Mouse (Mus musculus) limb, embryonic 11.5 days (tissue): ENCODE measurements around the gene Hnrnpm. TPM values are rescaled to one million over a fixed set of nuclear protein-coding genes. Genes with fewer than 3 reads are reported as not detected.
"Not testable (repeated sequence)": the region's sequence is repeated elsewhere in the genome, so short reads cannot be mapped to it uniquely, and the experiment has no call there.

ENCODE experiments used
- ATAC-seq: fragments of 200-750 bp; cut with Nextera tagmentation; 2 replicates; pipeline ENCODE4 v1.8.0; 2017; ENCODE audit warnings: low read depth; ENCODE audit not compliant: insufficient number of reproducible peaks, low FRiP score, low TSS enrichment
- DNase-seq: peaks from one replicate; pipeline ENCODE4 v3.0.0-alpha.2; 2015; ENCODE audit warnings: low spot score
- H3K27ac ChIP-seq: fragments of 300-500 bp; sonication (generic); replicated peaks from 2 replicates; pipeline ENCODE4 v1.5.1; 2014; ENCODE audit warnings: low read depth, mild to moderate bottlenecking, low read length
- H3K27me3 ChIP-seq: fragments of 300-500 bp; sonication (generic); 2 replicates; pipeline ENCODE4 v1.6.1; 2014; ENCODE audit warnings: mild to moderate bottlenecking, low read length, mixed read lengths; ENCODE audit not compliant: control insufficient read depth, insufficient read depth
- H3K36me3 ChIP-seq: fragments of 300-500 bp; sonication (generic); 2 replicates; pipeline ENCODE4 v1.6.1; 2014; ENCODE audit warnings: mild to moderate bottlenecking, low read length, moderate library complexity, mixed read lengths; ENCODE audit not compliant: control insufficient read depth, insufficient read depth
- H3K4me1 ChIP-seq: fragments of 300-500 bp; sonication (generic); 2 replicates; pipeline ENCODE4 v1.6.1; 2014; ENCODE audit warnings: low read length, mixed read lengths; ENCODE audit not compliant: control insufficient read depth, insufficient read depth
- H3K4me2 ChIP-seq: fragments of 300-500 bp; sonication (generic); 2 replicates; pipeline ENCODE4 v1.6.1; 2014; ENCODE audit warnings: low read depth, mild to moderate bottlenecking, moderate library complexity; ENCODE audit not compliant: severe bottlenecking
- H3K4me3 ChIP-seq: fragments of 300-500 bp; sonication (generic); 2 replicates; pipeline ENCODE4 v1.5.1; 2014; ENCODE audit warnings: low read depth, low read length
- H3K9ac ChIP-seq: fragments of 300-500 bp; sonication (generic); 2 replicates; pipeline ENCODE4 v1.6.1; 2014; ENCODE audit warnings: mild to moderate bottlenecking, low read length
- H3K9me3 ChIP-seq: fragments of 300-500 bp; sonication (generic); 2 replicates; pipeline ENCODE4 v1.6.1; 2016; ENCODE audit warnings: low read length; ENCODE audit not compliant: control insufficient read depth
- WGBS: fragments of 180-500 bp; shearing (Covaris S2); extraction: QIAGEN DNeasy Blood & Tissue Kit; methylation state at CpG from one replicate; pipeline ENCODE4 v1.1.7; 2014; 5-methylcytosine and 5-hydroxymethylcytosine counted together
- polyA plus RNA-seq: library from polyadenylated mRNA; unstranded; fragments of >200 nt; fragmentation: Nextera tagmentation; extraction: Ambion mirVana; gene quantifications from 2 replicates; pipeline ENCODE4 v1.2.1, GENCODE M21; 2014

Hnrnpm gene
- 644 and 689 TPM in 2 replicates for polyA plus RNA-seq

GRCm38 (mm10) chr17:33686760-33687159 lies at the start of gene Hnrnpm:
Gene Hnrnpm (minus strand): TSS chr17:33686860.
- Histone ChIP-seq H3K4me1 (peaks cover 15% of the 10 kb centered on the region), H3K36me3 (peaks cover 2% of the 10 kb centered on the region; the same call in 1 of the 2 replicates), H3K27ac (no peak within 1 kb of the TSS), H3K9me3 (no peaks in the 10 kb centered on the region), H3K4me2 (peak within 1 kb of the TSS; percentile 33; the same call in 1 of the 2 replicates), H3K9ac (no peak within 1 kb of the TSS), H3K27me3 (no peaks in the 10 kb centered on the region), H3K4me3 (peak within 1 kb of the TSS; percentile 94)
- ATAC-seq, result no peak
- 93% methylated on average over 1 of the region's 1 CpGs for WGBS
- no peak for DNase-seq

- not testable (repeated sequence) for H3K4me3 ChIP-seq, H3K4me1 ChIP-seq, ATAC-seq, H3K27ac ChIP-seq, H3K9ac ChIP-seq, H3K27me3 ChIP-seq, DNase-seq, H3K9me3 ChIP-seq, H3K4me2 ChIP-seq, H3K36me3 ChIP-seq
- 82% methylated on average over 10 of the region's 10 CpGs for WGBS
Measured at GRCm38 (mm10) chr17:33733526-33733925, 46.9 kb upstream of the Hnrnpm start.

- not testable (repeated sequence) for H3K9me3 ChIP-seq, H3K27ac ChIP-seq, H3K4me3 ChIP-seq, H3K4me1 ChIP-seq, H3K27me3 ChIP-seq, H3K4me2 ChIP-seq, DNase-seq, H3K36me3 ChIP-seq, ATAC-seq, H3K9ac ChIP-seq
- 74% methylated on average over 9 of the region's 9 CpGs for WGBS
Measured at GRCm38 (mm10) chr17:33732556-33733083, 46.0 kb upstream of the Hnrnpm start.

- Histone ChIP-seq H3K9me3 (no peaks in the 10 kb centered on the region), H3K9ac (no peak overlapping the region), H3K4me1 (no peaks in the 10 kb centered on the region), H3K4me2 (no peak overlapping the region), H3K27ac (no peak overlapping the region), H3K27me3 (no peaks in the 10 kb centered on the region), H3K36me3 (no peaks in the 10 kb centered on the region), H3K4me3 (no peak overlapping the region)
- 73% methylated on average over 2 of the region's 2 CpGs for WGBS
- DNase-seq (no peak), ATAC-seq (no peak)
Measured at GRCm38 (mm10) chr17:33729215-33729614, 42.6 kb upstream of the Hnrnpm start.

DNA sequence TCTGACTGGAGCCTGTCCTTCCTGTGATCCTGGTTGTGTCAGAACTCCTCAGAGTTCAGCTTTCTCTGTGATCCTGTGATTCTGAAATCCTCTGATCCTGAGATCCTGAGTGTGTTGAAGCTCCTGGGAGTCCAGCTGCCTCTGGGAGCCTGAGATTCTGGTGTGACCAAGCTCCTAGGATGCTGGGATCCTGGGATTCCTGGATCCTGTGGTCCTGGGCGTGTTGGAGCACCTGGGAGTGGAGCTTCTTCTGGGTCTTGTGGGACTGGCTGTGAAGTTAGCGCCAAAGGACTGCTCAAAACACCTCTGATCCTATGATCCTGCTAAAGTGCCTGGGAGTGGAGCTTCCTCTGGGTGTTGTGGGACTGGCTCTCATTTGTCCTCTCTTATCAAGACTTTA lies 41.7 kb upstream of the Hnrnpm start:
- Histone ChIP-seq H3K4me1 (no peaks in the 10 kb centered on the region), H3K9ac (no peak overlapping the region), H3K4me2 (no peak overlapping the region), H3K27ac (no peak overlapping the region), H3K27me3 (no peaks in the 10 kb centered on the region), H3K4me3 (no peak overlapping the region), H3K9me3 (no peaks in the 10 kb centered on the region), H3K36me3 (no peaks in the 10 kb centered on the region)
- WGBS, result 70% methylated on average over 2 of the region's 2 CpGs
- ATAC-seq (no peak), DNase-seq (no peak)

DNA sequence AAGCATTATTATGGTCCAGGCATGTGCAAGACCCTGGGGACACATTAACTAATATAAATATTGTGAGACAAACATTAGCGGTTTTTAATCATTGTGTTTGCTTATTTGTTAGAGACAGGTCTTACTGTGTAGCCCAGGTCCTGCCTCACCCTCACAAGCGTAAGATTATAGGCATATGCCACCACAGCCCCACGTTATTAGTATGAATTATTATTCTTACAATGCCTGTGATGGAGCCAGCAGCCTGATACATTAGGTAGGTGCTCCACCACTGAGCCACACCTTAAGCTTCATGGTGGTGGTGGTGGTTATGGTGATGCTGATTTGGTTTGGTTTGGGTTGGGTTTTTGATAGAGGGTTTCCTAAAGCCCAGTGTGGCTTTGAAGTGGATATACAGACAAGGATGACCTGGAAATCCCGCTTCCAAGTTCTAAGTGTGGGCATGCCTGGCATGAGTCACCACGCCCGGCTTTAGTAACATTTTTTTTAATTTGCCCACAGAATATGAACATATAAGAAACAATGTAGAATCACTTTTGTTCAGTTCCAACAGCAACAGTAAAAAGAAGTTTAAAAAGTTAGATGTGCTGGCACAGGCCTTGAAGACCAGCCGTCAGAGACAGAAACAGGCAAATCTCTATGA lies 33.2 kb upstream of the Hnrnpm start:
- ATAC-seq, result no peak
- Histone ChIP-seq H3K4me2 (no peak overlapping the region), H3K27ac (no peak overlapping the region), H3K27me3 (no peaks in the 10 kb centered on the region), H3K9ac (no peak overlapping the region), H3K4me1 (peaks cover 4% of the 10 kb centered on the region; the same call in 1 of the 2 replicates), H3K9me3 (no peaks in the 10 kb centered on the region), H3K36me3 (no peaks in the 10 kb centered on the region), H3K4me3 (no peak overlapping the region)
- no peak for DNase-seq
- 93% methylated on average over 7 of the region's 7 CpGs for WGBS

- no peak overlapping the region for H3K27ac ChIP-seq
- 49% methylated on average over 10 of the region's 10 CpGs for WGBS
- H3K4me1 ChIP-seq, result peaks cover 4% of the 10 kb centered on the region; the same call in 1 of the 2 replicates
- peak overlapping the region; percentile 71; the same call in 1 of the 2 replicates for H3K4me2 ChIP-seq
- no peaks in the 10 kb centered on the region for H3K27me3 ChIP-seq
- no peaks in the 10 kb centered on the region for H3K36me3 ChIP-seq
- no peak for DNase-seq
- H3K9me3 ChIP-seq, result no peaks in the 10 kb centered on the region
- no peak overlapping the region for H3K9ac ChIP-seq
- peak overlapping the region; percentile 77 for H3K4me3 ChIP-seq
- peak; percentile 48; the same call in 1 of the 2 replicates for ATAC-seq
Measured at GRCm38 (mm10) chr17:33718944-33719725, 32.5 kb upstream of the Hnrnpm start.

- H3K27me3 ChIP-seq, result no peaks in the 10 kb centered on the region
- no peaks in the 10 kb centered on the region for H3K9me3 ChIP-seq
- H3K36me3 ChIP-seq, result no peaks in the 10 kb centered on the region
- H3K4me3 ChIP-seq, result peak within 1 kb of the TSS; percentile 77
- WGBS, result under 1% methylated on average over 46 of the region's 46 CpGs
- H3K9ac ChIP-seq, result peak within 1 kb of the TSS; percentile 65
- ATAC-seq (peak; percentile 98), DNase-seq (peak; percentile 99)
- no peak within 1 kb of the TSS for H3K27ac ChIP-seq
- peak within 1 kb of the TSS; percentile 71 for H3K4me2 ChIP-seq
- peaks cover 4% of the 10 kb centered on the region; the same call in 1 of the 2 replicates for H3K4me1 ChIP-seq
Measured at GRCm38 (mm10) chr17:33718384-33718881, 31.8 kb upstream of the Hnrnpm start, which contains the start of gene March2. Gene March2 (minus strand): TSS chr17:33718670.
